Mouse (Mus musculus) myocyte (in vitro differentiated cells): ENCODE results near the gene Doxl2.

ENCODE experiments used
- CEBPB ChIP-seq: IDR thresholded peaks from 2 replicates; pipeline ENCODE4 v1.6.1; 2011; ENCODE audit warnings: mild to moderate bottlenecking, moderate library complexity; ENCODE audit not compliant: poor library complexity, insufficient read depth, severe bottlenecking
- MAX ChIP-seq: IDR thresholded peaks from one replicate; pipeline ENCODE4 v1.6.1; 2011; ENCODE audit warnings: low read depth, mild to moderate bottlenecking, control low read depth
- MYOG ChIP-seq, 3 experiments: IDR thresholded peaks; one replicate each; pipeline ENCODE4 v1.6.1; 2011; ENCODE audit warnings: control low read depth in 2 of 3, low read depth in 2 of 3, mild to moderate bottlenecking in 2 of 3; ENCODE audit not compliant: insufficient read length in 2 of 3, control insufficient read depth in 1 of 3, insufficient read depth in 1 of 3
- POLR2A ChIP-seq: IDR thresholded peaks from one replicate; pipeline ENCODE4 v1.6.1; 2011; ENCODE audit warnings: low read depth, mild to moderate bottlenecking, control low read depth, moderate library complexity; ENCODE audit not compliant: insufficient read length
- SRF ChIP-seq: IDR thresholded peaks from one replicate; pipeline ENCODE4 v1.6.1; 2011; ENCODE audit warnings: low read depth; ENCODE audit not compliant: control insufficient read depth, insufficient read length
- USF1 ChIP-seq: IDR thresholded peaks from one replicate; pipeline ENCODE4 v1.6.1; 2011; ENCODE audit warnings: low read depth, mild to moderate bottlenecking, control low read depth, moderate library complexity

- no peak for TF ChIP-seq POLR2A
- TF ChIP-seq MYOG (IDR thresholded peaks at IDR 0.05; ENCODE audit: control insufficient read depth in 1 of 3, insufficient read depth in 1 of 3, insufficient read length in 2 of 3, low read depth in 2 of 3) = no peak
- no peak for TF ChIP-seq USF1
- no peak for TF ChIP-seq SRF
- no peak for TF ChIP-seq CEBPB
- TF ChIP-seq MAX = no peak
Observed at GRCm38 (mm10) chr6:48949596-48949995, 25.2 kb upstream of the Doxl2 start.
